Mouse (Mus musculus): ENCODE measurements around the gene Rnf123. TPM values are rescaled to one million over a fixed set of nuclear protein-coding genes. Genes with fewer than 3 reads are reported as not detected.

The Rnf123 gene
- total RNA-seq (2014; fragmentation: Nextera tagmentation) (140 and 141 TPM in 2 replicates), total RNA-seq (2017) (41.2 and 65.5 TPM in 2 replicates)

GRCm38 (mm10) chr9:108082988-108083431 lies at the start of gene Rnf123:
TSS of gene Rnf123 (minus strand) at chr9:108083346.
- ATAC-seq (replicated peaks; ENCODE audit: low FRiP score, low TSS enrichment, poor library complexity, severe bottlenecking), result peak; percentile 53

- no peak for ATAC-seq (replicated peaks; ENCODE audit: low FRiP score, low TSS enrichment, poor library complexity, severe bottlenecking)
These were observed 49.2 kb upstream of the Rnf123 start for GRCm38 (mm10) chr9:108132373-108132772.

GRCm38 (mm10) chr9:108131502-108131901 lies 48.4 kb upstream of the Rnf123 start:
- ATAC-seq (replicated peaks; ENCODE audit: low FRiP score, low TSS enrichment, poor library complexity, severe bottlenecking), result no peak

- no peak for ATAC-seq (replicated peaks; ENCODE audit: low FRiP score, low TSS enrichment, poor library complexity, severe bottlenecking)
These were observed 46.1 kb upstream of the Rnf123 start for GRCm38 (mm10) chr9:108129042-108129948.

GRCm38 (mm10) chr9:108128248-108128647 lies 45.1 kb upstream of the Rnf123 start:
- ATAC-seq (replicated peaks; ENCODE audit: low FRiP score, low TSS enrichment, poor library complexity, severe bottlenecking), result no peak

- ATAC-seq (replicated peaks; ENCODE audit: low FRiP score, low TSS enrichment, poor library complexity, severe bottlenecking), result no peak
These were observed 43.5 kb upstream of the Rnf123 start for GRCm38 (mm10) chr9:108126436-108127180.

- ATAC-seq (replicated peaks; ENCODE audit: low FRiP score, low TSS enrichment, poor library complexity, severe bottlenecking), result no peak
These were observed 42.6 kb upstream of the Rnf123 start for GRCm38 (mm10) chr9:108125731-108126130.

GRCm38 (mm10) chr9:108123916-108124315 lies 40.8 kb upstream of the Rnf123 start:
- ATAC-seq (replicated peaks; ENCODE audit: low FRiP score, low TSS enrichment, poor library complexity, severe bottlenecking), result no peak

- no peak for ATAC-seq (replicated peaks; ENCODE audit: low FRiP score, low TSS enrichment, poor library complexity, severe bottlenecking)
These were observed 38.2 kb upstream of the Rnf123 start for GRCm38 (mm10) chr9:108121170-108121969.

GRCm38 (mm10) chr9:108120671-108121070 lies 37.5 kb upstream of the Rnf123 start:
- ATAC-seq (replicated peaks; ENCODE audit: low FRiP score, low TSS enrichment, poor library complexity, severe bottlenecking), result no peak

GRCm38 (mm10) chr9:108119891-108120411 lies 36.8 kb upstream of the Rnf123 start:
- ATAC-seq (replicated peaks; ENCODE audit: low FRiP score, low TSS enrichment, poor library complexity, severe bottlenecking), result no peak

- no peak for ATAC-seq (replicated peaks; ENCODE audit: low FRiP score, low TSS enrichment, poor library complexity, severe bottlenecking)
These were observed 34.0 kb upstream of the Rnf123 start for GRCm38 (mm10) chr9:108117143-108117542.

- no peak for ATAC-seq (replicated peaks; ENCODE audit: low FRiP score, low TSS enrichment, poor library complexity, severe bottlenecking)
These were observed 32.3 kb upstream of the Rnf123 start for GRCm38 (mm10) chr9:108115290-108116077.

- no peak for ATAC-seq (replicated peaks; ENCODE audit: low FRiP score, low TSS enrichment, poor library complexity, severe bottlenecking)
These were observed 29.7 kb upstream of the Rnf123 start for GRCm38 (mm10) chr9:108112719-108113340.

GRCm38 (mm10) chr9:108111593-108112121 lies 28.5 kb upstream of the Rnf123 start:
- no peak for ATAC-seq (replicated peaks; ENCODE audit: low FRiP score, low TSS enrichment, poor library complexity, severe bottlenecking)

GRCm38 (mm10) chr9:108111101-108111592 lies 28.0 kb upstream of the Rnf123 start:
- no peak for ATAC-seq (replicated peaks; ENCODE audit: low FRiP score, low TSS enrichment, poor library complexity, severe bottlenecking)

- no peak for ATAC-seq (replicated peaks; ENCODE audit: low FRiP score, low TSS enrichment, poor library complexity, severe bottlenecking)
These were observed 27.0 kb upstream of the Rnf123 start for GRCm38 (mm10) chr9:108110160-108110559.

- no peak for ATAC-seq (replicated peaks; ENCODE audit: low FRiP score, low TSS enrichment, poor library complexity, severe bottlenecking)
These were observed 24.7 kb upstream of the Rnf123 start for GRCm38 (mm10) chr9:108107867-108108266.

Measured in megakaryocyte-erythroid progenitor cell, adult 5-6 weeks (primary cell).